Mouse (Mus musculus) CD8-positive naive resting alpha-beta T cell, adult 2 months (primary cell): ENCODE data around the gene Cnpy1.

Experiments
- DNase-seq, 2 experiments: peaks; one replicate each; pipeline ENCODE4 v3.0.0; 2022; ENCODE audit warnings: low read depth in 2 of 2, low spot score in 2 of 2

Cnpy1 gene

GRCm38 (mm10) chr5:28165358-28166255 lies 80.0 kb downstream of the Cnpy1 start, which contains the start of gene En2:
Gene En2 (plus strand): TSS chr5:28165694.
- no peak for DNase-seq

GRCm38 (mm10) chr5:28163926-28164325 lies 81.7 kb downstream of the Cnpy1 start:
- DNase-seq: no peak

- DNase-seq: no peak
Observed at GRCm38 (mm10) chr5:28161938-28162402, 83.6 kb downstream of the Cnpy1 start.

- no peak for DNase-seq
Observed at GRCm38 (mm10) chr5:28161383-28161937, 84.1 kb downstream of the Cnpy1 start.

- no peak for DNase-seq
Observed at GRCm38 (mm10) chr5:28159891-28160470, 85.6 kb downstream of the Cnpy1 start.

- no peak for DNase-seq
Observed at GRCm38 (mm10) chr5:28159072-28159458, 86.5 kb downstream of the Cnpy1 start.

- no peak for DNase-seq
Observed at GRCm38 (mm10) chr5:28158308-28159071, 87.1 kb downstream of the Cnpy1 start.

- no peak for DNase-seq
Observed at GRCm38 (mm10) chr5:28157781-28158180, 87.8 kb downstream of the Cnpy1 start.

GRCm38 (mm10) chr5:28157044-28157730 lies 88.4 kb downstream of the Cnpy1 start:
- DNase-seq: no peak
